Mouse (Mus musculus): ENCODE data around the gene Me3. TPM values are rescaled to one million over a fixed set of nuclear protein-coding genes. Genes with fewer than 3 reads are reported as not detected.

Me3 gene
- polyA plus RNA-seq, 1 experiment from 2014 or later: 2.4 TPM

GRCm38 (mm10) chr7:89828436-89829065, 196.4 kb downstream of the Me3 start:
- 91% methylated on average over 4 of the region's 4 CpGs for WGBS
- Histone ChIP-seq H3K36me3 (replicated peaks) (no peaks in the 10 kb centered on the region), H3K27ac (0 out of 2 replicates have a peak overlapping the region, but pooled peaks have one; percentile 11), H3K4me1 (peaks cover 6% of the 10 kb centered on the region), H3K9me3 (no peaks in the 10 kb centered on the region), H3K27me3 (ENCODE audit: poor library complexity, severe bottlenecking) (no peaks in the 10 kb centered on the region), H3K4me3 (no peak overlapping the region)
- no peak for DNase-seq (ENCODE audit: extremely low spot score, low spot score)

GRCm38 (mm10) chr7:89829201-89829600, 197.0 kb downstream of the Me3 start:
- H3K27me3 ChIP-seq (ENCODE audit: poor library complexity, severe bottlenecking): no peaks in the 10 kb centered on the region
- peaks cover 6% of the 10 kb centered on the region for H3K4me1 ChIP-seq
- H3K27ac ChIP-seq: no peak overlapping the region
- peak; percentile 14 for DNase-seq (ENCODE audit: extremely low spot score, low spot score)
- H3K9me3 ChIP-seq: no peaks in the 10 kb centered on the region
- WGBS: 67% methylated on average over 7 of the region's 7 CpGs
- H3K36me3 ChIP-seq (replicated peaks): no peaks in the 10 kb centered on the region
- H3K4me3 ChIP-seq: no peak overlapping the region

DNA sequence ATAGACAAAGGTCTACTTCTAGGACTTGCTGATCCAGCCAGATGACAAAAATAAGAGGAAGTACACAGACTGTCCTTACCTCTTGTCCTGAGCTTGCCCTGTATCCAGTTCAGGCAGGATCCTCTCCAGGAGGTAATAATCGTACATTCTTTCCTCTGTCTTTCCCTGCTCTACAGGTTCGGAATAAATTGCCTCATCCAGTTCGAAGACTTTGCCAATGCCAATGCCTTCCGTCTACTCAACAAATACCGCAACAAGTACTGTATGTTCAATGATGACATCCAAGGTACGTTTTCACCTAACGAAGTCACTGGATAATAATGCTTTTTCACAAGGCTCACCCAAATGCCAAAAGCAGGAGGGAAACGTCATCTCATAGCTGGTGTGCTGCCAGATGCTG, 201.3 kb downstream of the Me3 start:
- DNase-seq (ENCODE audit: extremely low spot score, low spot score): no peak
- no peaks in the 10 kb centered on the region for H3K27me3 ChIP-seq (ENCODE audit: poor library complexity, severe bottlenecking)
- peaks cover 13% of the 10 kb centered on the region for H3K4me1 ChIP-seq
- 93% methylated on average over 8 of the region's 8 CpGs for WGBS
- H3K9me3 ChIP-seq: no peaks in the 10 kb centered on the region
- no peak overlapping the region for H3K27ac ChIP-seq
- no peak overlapping the region for H3K4me3 ChIP-seq
- no peaks in the 10 kb centered on the region for H3K36me3 ChIP-seq (replicated peaks)

GRCm38 (mm10) chr7:89835566-89835965, 203.4 kb downstream of the Me3 start:
- DNase-seq (ENCODE audit: extremely low spot score, low spot score): no peak
- Histone ChIP-seq H3K4me3 (no peak overlapping the region), H3K27me3 (ENCODE audit: poor library complexity, severe bottlenecking) (no peaks in the 10 kb centered on the region), H3K4me1 (peaks cover 7% of the 10 kb centered on the region), H3K36me3 (replicated peaks) (no peaks in the 10 kb centered on the region), H3K27ac (no peak overlapping the region), H3K9me3 (no peaks in the 10 kb centered on the region)
- 90% methylated on average over 8 of the region's 8 CpGs for WGBS

- DNase-seq (ENCODE audit: extremely low spot score, low spot score): no peak
These were observed 204.5 kb downstream of the Me3 start for GRCm38 (mm10) chr7:89836676-89837075.

DNA sequence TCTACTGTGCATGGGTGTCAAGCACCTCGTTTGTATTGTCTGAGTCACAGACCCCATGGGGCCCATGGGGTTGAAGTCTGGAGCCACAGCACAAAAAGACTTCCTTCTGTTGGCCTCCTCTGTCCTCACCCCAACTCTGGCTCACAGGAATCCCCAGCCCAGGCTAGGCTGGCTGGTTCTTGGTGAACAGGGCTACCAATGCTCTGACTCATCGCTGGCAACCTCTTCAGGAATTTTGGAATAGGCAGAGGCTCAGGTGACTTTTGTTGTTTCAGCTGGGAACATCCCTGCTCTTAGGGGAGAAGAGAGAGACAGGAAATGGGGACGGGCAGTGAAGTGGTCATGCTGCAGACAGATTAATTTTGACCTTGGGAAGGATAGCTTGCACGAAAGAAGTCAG, 205.6 kb downstream of the Me3 start:
- H3K9me3 ChIP-seq: no peaks in the 10 kb centered on the region
- 71% methylated on average over 4 of the region's 4 CpGs for WGBS
- H3K4me3 ChIP-seq: no peak overlapping the region
- no peaks in the 10 kb centered on the region for H3K36me3 ChIP-seq (replicated peaks)
- H3K4me1 ChIP-seq: peaks cover 10% of the 10 kb centered on the region
- DNase-seq (ENCODE audit: extremely low spot score, low spot score): peak; percentile 13
- H3K27ac ChIP-seq: peak overlapping the region; percentile 65
- H3K27me3 ChIP-seq (ENCODE audit: poor library complexity, severe bottlenecking): no peaks in the 10 kb centered on the region

More at GRCm38 (mm10) chr7:89836676-89837075, 204.5 kb downstream of the Me3 start:
- H3K36me3 ChIP-seq (replicated peaks): no peaks in the 10 kb centered on the region
- H3K27ac ChIP-seq: no peak overlapping the region
- H3K4me1 ChIP-seq: peaks cover 10% of the 10 kb centered on the region
- no peak overlapping the region for H3K4me3 ChIP-seq
- H3K9me3 ChIP-seq: no peaks in the 10 kb centered on the region
- 95% methylated on average over 7 of the region's 7 CpGs for WGBS
- H3K27me3 ChIP-seq (ENCODE audit: poor library complexity, severe bottlenecking): no peaks in the 10 kb centered on the region

DNA sequence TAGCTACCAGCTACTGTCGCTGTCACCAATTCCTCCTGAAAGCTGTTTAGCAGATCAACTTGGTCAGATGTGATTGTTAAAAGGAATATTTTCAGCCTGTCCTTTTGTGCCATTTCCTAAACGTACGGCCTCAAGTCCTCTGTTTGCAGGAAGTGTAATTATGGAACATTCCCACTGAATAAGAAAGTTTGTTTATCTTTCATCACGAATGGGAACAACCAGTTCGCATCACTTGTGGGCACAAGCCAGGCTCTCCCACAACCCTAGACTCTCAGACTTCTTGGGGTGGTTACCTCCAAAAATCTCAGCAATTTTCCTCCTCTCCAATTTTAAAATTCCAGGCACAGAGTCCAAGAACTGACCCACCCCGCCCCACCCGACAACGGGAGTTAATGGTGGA, 207.5 kb downstream of the Me3 start:
- H3K4me3 ChIP-seq: no peak overlapping the region
- peaks cover 10% of the 10 kb centered on the region for H3K4me1 ChIP-seq
- 89% methylated on average over 8 of the region's 8 CpGs for WGBS
- H3K27me3 ChIP-seq (ENCODE audit: poor library complexity, severe bottlenecking): no peaks in the 10 kb centered on the region
- no peaks in the 10 kb centered on the region for H3K9me3 ChIP-seq
- no peaks in the 10 kb centered on the region for H3K36me3 ChIP-seq (replicated peaks)
- peak; percentile 11 for DNase-seq (ENCODE audit: extremely low spot score, low spot score)
- H3K27ac ChIP-seq: peak overlapping the region; percentile 4; the same call in 1 of the 2 replicates

GRCm38 (mm10) chr7:89841670-89842403, 209.6 kb downstream of the Me3 start:
- H3K36me3 ChIP-seq (replicated peaks): no peaks in the 10 kb centered on the region
- peak; percentile 75 for DNase-seq (ENCODE audit: extremely low spot score, low spot score)
- no peaks in the 10 kb centered on the region for H3K9me3 ChIP-seq
- H3K4me3 ChIP-seq: no peak overlapping the region
- 41% methylated on average over 15 of the region's 15 CpGs for WGBS
- H3K4me1 ChIP-seq: peaks cover 10% of the 10 kb centered on the region
- H3K27me3 ChIP-seq (ENCODE audit: poor library complexity, severe bottlenecking): no peaks in the 10 kb centered on the region
- no peak overlapping the region; the same call in 1 of the 2 replicates for H3K27ac ChIP-seq

- no peaks in the 10 kb centered on the region for H3K9me3 ChIP-seq
- no peak overlapping the region for H3K27ac ChIP-seq
- no peak overlapping the region for H3K4me3 ChIP-seq
- no peaks in the 10 kb centered on the region for H3K36me3 ChIP-seq (replicated peaks)
- 89% methylated on average over 5 of the region's 5 CpGs for WGBS
- H3K27me3 ChIP-seq (ENCODE audit: poor library complexity, severe bottlenecking): no peaks in the 10 kb centered on the region
- no peak for DNase-seq (ENCODE audit: extremely low spot score, low spot score)
- peaks cover 10% of the 10 kb centered on the region for H3K4me1 ChIP-seq
These were observed 210.2 kb downstream of the Me3 start for GRCm38 (mm10) chr7:89842404-89842715.

GRCm38 (mm10) chr7:89843121-89843520, 210.9 kb downstream of the Me3 start:
- DNase-seq (ENCODE audit: extremely low spot score, low spot score): no peak
- no peaks in the 10 kb centered on the region for H3K9me3 ChIP-seq
- H3K4me1 ChIP-seq: peaks cover 3% of the 10 kb centered on the region; the same call in 1 of the 2 replicates
- H3K36me3 ChIP-seq (replicated peaks): no peaks in the 10 kb centered on the region
- H3K4me3 ChIP-seq: no peak overlapping the region
- H3K27me3 ChIP-seq (ENCODE audit: poor library complexity, severe bottlenecking): no peaks in the 10 kb centered on the region
- WGBS: 62% methylated on average over 6 of the region's 6 CpGs
- no peak overlapping the region for H3K27ac ChIP-seq

GRCm38 (mm10) chr7:89843533-89843932, 211.3 kb downstream of the Me3 start:
- H3K27me3 ChIP-seq (ENCODE audit: poor library complexity, severe bottlenecking): no peaks in the 10 kb centered on the region
- 29% methylated on average over 6 of the region's 6 CpGs for WGBS
- H3K9me3 ChIP-seq: no peaks in the 10 kb centered on the region
- peaks cover 3% of the 10 kb centered on the region; the same call in 1 of the 2 replicates for H3K4me1 ChIP-seq
- no peak overlapping the region for H3K27ac ChIP-seq
- no peaks in the 10 kb centered on the region for H3K36me3 ChIP-seq (replicated peaks)
- no peak overlapping the region for H3K4me3 ChIP-seq
- no peak for DNase-seq (ENCODE audit: extremely low spot score, low spot score)

- no peak overlapping the region for H3K4me3 ChIP-seq
- WGBS: 89% methylated on average over 4 of the region's 4 CpGs
- peaks cover 3% of the 10 kb centered on the region; the same call in 1 of the 2 replicates for H3K4me1 ChIP-seq
- H3K27me3 ChIP-seq (ENCODE audit: poor library complexity, severe bottlenecking): no peaks in the 10 kb centered on the region
- no peak overlapping the region for H3K27ac ChIP-seq
- no peak for DNase-seq (ENCODE audit: extremely low spot score, low spot score)
- H3K36me3 ChIP-seq (replicated peaks): no peaks in the 10 kb centered on the region
- H3K9me3 ChIP-seq: no peaks in the 10 kb centered on the region
These were observed 213.5 kb downstream of the Me3 start for GRCm38 (mm10) chr7:89845669-89846068.

DNA sequence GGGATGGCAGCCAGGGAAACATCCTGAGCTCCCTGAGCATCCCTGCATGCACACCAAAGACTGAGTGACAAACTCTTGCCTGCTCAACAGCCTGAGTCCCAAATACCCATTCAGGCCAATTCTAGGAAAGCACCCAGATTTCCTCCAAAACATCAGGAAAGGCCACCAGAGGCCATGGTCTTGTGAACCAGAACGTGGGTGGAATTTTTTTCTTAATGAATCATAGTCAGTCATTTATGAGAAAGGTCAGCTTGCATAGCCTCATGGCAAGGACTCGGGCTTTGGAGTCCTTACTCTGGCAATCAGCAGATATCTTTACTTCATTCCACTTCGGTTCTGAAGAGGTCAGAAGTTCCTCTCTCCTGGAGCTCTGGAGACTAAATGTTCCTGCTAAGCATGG, 218.3 kb downstream of the Me3 start:
- 89% methylated on average over 3 of the region's 3 CpGs for WGBS
- H3K9me3 ChIP-seq: no peaks in the 10 kb centered on the region
- no peak overlapping the region for H3K4me3 ChIP-seq
- H3K36me3 ChIP-seq (replicated peaks): no peaks in the 10 kb centered on the region
- no peak for DNase-seq (ENCODE audit: extremely low spot score, low spot score)
- H3K27ac ChIP-seq: no peak overlapping the region
- no peaks in the 10 kb centered on the region for H3K27me3 ChIP-seq (ENCODE audit: poor library complexity, severe bottlenecking)
- no peaks in the 10 kb centered on the region for H3K4me1 ChIP-seq
